In the genomic region with DNA sequence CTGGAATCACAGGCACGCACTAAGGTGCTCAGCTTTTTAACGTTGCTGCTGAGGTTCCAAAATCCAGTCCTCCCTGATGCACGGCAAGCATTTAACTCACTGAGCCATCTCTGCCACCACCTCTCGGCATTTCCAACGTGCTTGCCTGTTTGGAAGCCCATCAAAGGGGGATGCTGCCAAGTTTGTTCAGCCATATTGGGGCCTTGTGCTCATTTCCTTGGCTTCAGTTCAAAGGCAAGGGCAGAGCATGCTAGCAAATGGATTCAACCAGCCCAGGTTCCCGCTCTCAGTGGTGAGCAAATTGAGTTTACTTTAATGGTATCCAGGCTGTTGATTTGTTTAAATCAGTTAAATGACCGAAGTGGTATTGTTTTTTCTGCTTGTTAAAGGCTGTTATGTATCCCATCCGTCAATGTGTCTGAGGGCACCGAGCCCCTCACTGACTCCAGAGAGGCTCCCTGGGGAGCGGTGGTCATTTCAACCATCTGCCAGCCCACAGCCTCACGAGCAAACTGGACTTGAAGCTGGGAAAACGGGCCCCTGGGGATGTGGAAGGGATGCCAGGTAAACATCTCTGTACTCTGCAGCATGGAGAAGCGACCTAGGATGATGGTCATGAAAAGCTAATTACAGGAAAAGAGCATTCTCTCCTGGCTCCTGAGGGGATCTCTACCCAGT, we compare ENCODE assay signal across 13 mouse cellular contexts.
DNase-seq lines count a peak whose midpoint lies in the region; ATAC-seq and TF ChIP-seq lines count a peak whose summit lies in the region.
"Had no signal": no experiment of that assay in that cellular context is flagged by ENCODE, and none has a peak within 500 bp of the region (broad histone marks: within the 10 kb centered on the region; RNA-seq: fewer than 3 reads in every experiment).

No protein-coding gene starts in this region.

- no peak for TF ChIP-seq CTCF in forebrain, postnatal 0 days (IDR thresholded peaks at IDR 0.05; ENCODE audit: low read depth)
- no peak for TF ChIP-seq CTCF in brain, embryonic 14.5 days (IDR thresholded peaks at IDR 0.05; ENCODE audit: borderline replicate concordance, extremely low read depth, insufficient read depth, insufficient read length)

- TF ChIP-seq POLR2A in brain, embryonic 14.5 days (IDR thresholded peaks at IDR 0.05; ENCODE audit: borderline replicate concordance, extremely low read depth, insufficient read depth, insufficient read length, poor library complexity, severe bottlenecking), result no peak

- no peak overlapping the region for H3K4me2 ChIP-seq in forebrain, postnatal 0 days (ENCODE audit: low read depth)
- no peak overlapping the region for H3K4me2 ChIP-seq in hindbrain, embryonic 15.5 days
- H3K4me2 ChIP-seq: embryonic facial prominence, embryonic 15.5 days had no signal

- intact Hi-C loops in heart, postnatal 25 days (cut with DNase I), result no loop called here

- no peak overlapping the region for H3K9ac ChIP-seq in forebrain, postnatal 0 days
- no peak overlapping the region for H3K9ac ChIP-seq in hindbrain, embryonic 15.5 days
- H3K9ac ChIP-seq: embryonic facial prominence, embryonic 15.5 days had no signal

- H3K4me3 ChIP-seq in forebrain, postnatal 0 days (ENCODE audit: low read depth, low read length), result no peak overlapping the region
- H3K4me3 ChIP-seq in forebrain, embryonic 10.5 days, result no peak overlapping the region
- no peak overlapping the region for H3K4me3 ChIP-seq in hindbrain, embryonic 15.5 days
- H3K4me3 ChIP-seq: embryonic facial prominence, embryonic 15.5 days had no signal

- no peaks in the 10 kb centered on the region for H3K9me3 ChIP-seq in forebrain, postnatal 0 days (ENCODE audit: low read length)
- H3K9me3 ChIP-seq in forebrain, embryonic 10.5 days, result no peaks in the 10 kb centered on the region
- no peaks in the 10 kb centered on the region for H3K9me3 ChIP-seq in hindbrain, embryonic 15.5 days
- H3K9me3 ChIP-seq: embryonic facial prominence, embryonic 15.5 days had no signal

- no peak for ATAC-seq in forebrain, postnatal 0 days
- 0 out of 2 replicates have a peak, but pooled peaks have one; percentile 21 for ATAC-seq in hindbrain, embryonic 15.5 days (ENCODE audit: low FRiP score, low read depth)
- no peak for ATAC-seq in granulocyte monocyte progenitor cell, adult 5-6 weeks (replicated peaks; ENCODE audit: poor library complexity, severe bottlenecking)
- ATAC-seq: activated CD4-positive, CD25-positive, alpha-beta regulatory T cell, adult 4 months had no signal

- no peak overlapping the region for H3K27ac ChIP-seq in forebrain, postnatal 0 days (ENCODE audit: low read depth, low read length)
- H3K27ac ChIP-seq in forebrain, embryonic 10.5 days, result no peak overlapping the region
- H3K27ac ChIP-seq in hindbrain, embryonic 15.5 days (replicated peaks), result no peak overlapping the region
- H3K27ac ChIP-seq: embryonic facial prominence, embryonic 15.5 days had no signal

- no peaks in the 10 kb centered on the region for H3K36me3 ChIP-seq in forebrain, postnatal 0 days (ENCODE audit: insufficient read depth)
- no peaks in the 10 kb centered on the region for H3K36me3 ChIP-seq in forebrain, embryonic 10.5 days (replicated peaks)
- H3K36me3 ChIP-seq in hindbrain, embryonic 15.5 days, result no peaks in the 10 kb centered on the region
- H3K36me3 ChIP-seq: embryonic facial prominence, embryonic 15.5 days had no signal

- no peaks in the 10 kb centered on the region for H3K27me3 ChIP-seq in forebrain, postnatal 0 days (ENCODE audit: insufficient read depth, low read length)
- no peaks in the 10 kb centered on the region for H3K27me3 ChIP-seq in forebrain, embryonic 10.5 days (ENCODE audit: poor library complexity, severe bottlenecking)
- H3K27me3 ChIP-seq in hindbrain, embryonic 15.5 days, result no peaks in the 10 kb centered on the region

- 40% methylated on average over 13 of the region's 13 CpGs for WGBS in forebrain, postnatal 0 days
- WGBS in forebrain, embryonic 10.5 days, result 80% methylated on average over 13 of the region's 13 CpGs
- WGBS in hindbrain, embryonic 15.5 days, result 32% methylated on average over 13 of the region's 13 CpGs

- no peaks in the 10 kb centered on the region for H3K4me1 ChIP-seq in forebrain, postnatal 0 days (ENCODE audit: insufficient read depth)
- H3K4me1 ChIP-seq in forebrain, embryonic 10.5 days, result peaks cover 5% of the 10 kb centered on the region; the same call in 1 of the 2 replicates
- peaks cover 31% of the 10 kb centered on the region for H3K4me1 ChIP-seq in hindbrain, embryonic 15.5 days (replicated peaks)
- H3K4me1 ChIP-seq: embryonic facial prominence, embryonic 15.5 days had no signal

- peak; percentile 71 for DNase-seq in forebrain, postnatal 0 days
- DNase-seq in forebrain, embryonic 10.5 days (ENCODE audit: extremely low spot score, low spot score), result no peak
- peak; percentile 90 for DNase-seq in brain, embryonic 14.5 days (ENCODE audit: low read depth)
- DNase-seq in cerebellum, postnatal 10 days, result peak; percentile 96
- DNase-seq in testis, postnatal 14 days (ENCODE audit: low spot score), result no peak
- DNase-seq in heart, postnatal 25 days (ENCODE audit: low spot score), result no peak
- DNase-seq: heart, postnatal 14 days; kidney, adult 8-10 months; lung, postnatal 4 days had no signal

Comparison
In these comparisons a context has a peak if more than half of its experiments do, and no peak if none do; other contexts are left out.
1. DNase-seq: peak in forebrain, postnatal 0 days (single experiment), brain, embryonic 14.5 days (single experiment) and cerebellum, postnatal 10 days (2 of 2); none in forebrain, embryonic 10.5 days (single experiment), testis, postnatal 14 days (single experiment) and heart, postnatal 25 days (single experiment).